Mouse (Mus musculus): ENCODE measurements around the gene Zbtb48. TPM values are rescaled to one million over a fixed set of nuclear protein-coding genes. Genes with fewer than 3 reads are reported as not detected.

Gene Zbtb48
- polyA plus RNA-seq, 1 experiment from 2014 or later, result 16.6 TPM

GRCm38 (mm10) chr4:152008622-152009075, 18.8 kb downstream of the Zbtb48 start, which contains the start of gene Klhl21:
Gene Klhl21, plus strand, starts transcription at chr4:152008803.
- no peaks in the 10 kb centered on the region for H3K36me3 ChIP-seq (ENCODE audit: control insufficient read depth, insufficient read depth, low read length)
- peak within 1 kb of the TSS; percentile 76 for H3K9ac ChIP-seq (ENCODE audit: low read depth, low read length)
- no peaks in the 10 kb centered on the region for H3K9me3 ChIP-seq (ENCODE audit: control insufficient read depth, low read length)
- whole genome bisulfite sequencing, result under 1% methylated on average over 45 of the region's 45 CpGs
- H3K27me3 ChIP-seq (replicated peaks; ENCODE audit: control insufficient read depth, insufficient read depth, low read length), result no peaks in the 10 kb centered on the region
- H3K4me1 ChIP-seq (ENCODE audit: control insufficient read depth, insufficient read depth, low read length), result peaks cover 46% of the 10 kb centered on the region
- peak within 1 kb of the TSS; percentile 99 for H3K4me2 ChIP-seq (ENCODE audit: low read depth, low read length)
- ATAC-seq, result peak; percentile 90
- H3K27ac ChIP-seq (ENCODE audit: low read length), result peak within 1 kb of the TSS; percentile 88
- H3K4me3 ChIP-seq (ENCODE audit: low read length), result peak within 1 kb of the TSS; percentile 90

- H3K9ac ChIP-seq (ENCODE audit: low read depth, low read length), result peak overlapping the region; percentile 76
- peak overlapping the region; percentile 99 for H3K4me2 ChIP-seq (ENCODE audit: low read depth, low read length)
- WGBS, result under 1% methylated on average over 14 of the region's 14 CpGs
- peak overlapping the region; percentile 90 for H3K4me3 ChIP-seq (ENCODE audit: low read length)
- no peaks in the 10 kb centered on the region for H3K36me3 ChIP-seq (ENCODE audit: control insufficient read depth, insufficient read depth, low read length)
- peaks cover 46% of the 10 kb centered on the region for H3K4me1 ChIP-seq (ENCODE audit: control insufficient read depth, insufficient read depth, low read length)
- H3K9me3 ChIP-seq (ENCODE audit: control insufficient read depth, low read length), result no peaks in the 10 kb centered on the region
- ATAC-seq, result peak; percentile 2; the same call in 1 of the 2 replicates
- H3K27ac ChIP-seq (ENCODE audit: low read length), result peak overlapping the region; percentile 88
- H3K27me3 ChIP-seq (replicated peaks; ENCODE audit: control insufficient read depth, insufficient read depth, low read length), result no peaks in the 10 kb centered on the region
Measured at GRCm38 (mm10) chr4:152008148-152008500, 19.3 kb downstream of the Zbtb48 start.

- H3K36me3 ChIP-seq (ENCODE audit: control insufficient read depth, insufficient read depth, low read length), result no peaks in the 10 kb centered on the region
- peaks cover 43% of the 10 kb centered on the region for H3K4me1 ChIP-seq (ENCODE audit: control insufficient read depth, insufficient read depth, low read length)
- H3K9ac ChIP-seq (ENCODE audit: low read depth, low read length), result peak overlapping the region; percentile 76
- H3K27me3 ChIP-seq (replicated peaks; ENCODE audit: control insufficient read depth, insufficient read depth, low read length), result no peaks in the 10 kb centered on the region
- peak overlapping the region; percentile 99 for H3K4me2 ChIP-seq (ENCODE audit: low read depth, low read length)
- no peak for ATAC-seq
- no peaks in the 10 kb centered on the region for H3K9me3 ChIP-seq (ENCODE audit: control insufficient read depth, low read length)
- H3K4me3 ChIP-seq (ENCODE audit: low read length), result peak overlapping the region; percentile 90
- WGBS, result 13% methylated on average over 8 of the region's 8 CpGs
- H3K27ac ChIP-seq (ENCODE audit: low read length), result peak overlapping the region; percentile 88
Measured at GRCm38 (mm10) chr4:152007481-152008147, 19.9 kb downstream of the Zbtb48 start.

- 45% methylated on average over 3 of the region's 3 CpGs for WGBS
- H3K4me1 ChIP-seq (ENCODE audit: control insufficient read depth, insufficient read depth, low read length), result peaks cover 41% of the 10 kb centered on the region
- no peak overlapping the region for H3K4me3 ChIP-seq (ENCODE audit: low read length)
- H3K27me3 ChIP-seq (replicated peaks; ENCODE audit: control insufficient read depth, insufficient read depth, low read length), result no peaks in the 10 kb centered on the region
- H3K36me3 ChIP-seq (ENCODE audit: control insufficient read depth, insufficient read depth, low read length), result no peaks in the 10 kb centered on the region
- ATAC-seq, result no peak
- peak overlapping the region; percentile 88; the same call in 1 of the 2 replicates for H3K27ac ChIP-seq (ENCODE audit: low read length)
- no peak overlapping the region for H3K9ac ChIP-seq (ENCODE audit: low read depth, low read length)
- no peak overlapping the region for H3K4me2 ChIP-seq (ENCODE audit: low read depth, low read length)
- H3K9me3 ChIP-seq (ENCODE audit: control insufficient read depth, low read length), result no peaks in the 10 kb centered on the region
Measured at GRCm38 (mm10) chr4:152006812-152007211, 20.7 kb downstream of the Zbtb48 start.

GRCm38 (mm10) chr4:152006137-152006536, 21.3 kb downstream of the Zbtb48 start:
- Histone ChIP-seq H3K4me1 (ENCODE audit: control insufficient read depth, insufficient read depth, low read length) (peaks cover 34% of the 10 kb centered on the region), H3K9me3 (ENCODE audit: control insufficient read depth, low read length) (no peaks in the 10 kb centered on the region), H3K4me2 (ENCODE audit: low read depth, low read length) (no peak overlapping the region), H3K9ac (ENCODE audit: low read depth, low read length) (no peak overlapping the region), H3K27me3 (replicated peaks; ENCODE audit: control insufficient read depth, insufficient read depth, low read length) (no peaks in the 10 kb centered on the region), H3K4me3 (ENCODE audit: low read length) (no peak overlapping the region), H3K36me3 (ENCODE audit: control insufficient read depth, insufficient read depth, low read length) (no peaks in the 10 kb centered on the region), H3K27ac (ENCODE audit: low read length) (no peak overlapping the region)
- ATAC-seq, result no peak
- 78% methylated on average over 6 of the region's 6 CpGs for WGBS

GRCm38 (mm10) chr4:152002063-152002462, 25.4 kb downstream of the Zbtb48 start:
- no peaks in the 10 kb centered on the region for H3K36me3 ChIP-seq (ENCODE audit: control insufficient read depth, insufficient read depth, low read length)

GRCm38 (mm10) chr4:152001335-152001734, 26.1 kb downstream of the Zbtb48 start:
- Histone ChIP-seq H3K9ac (ENCODE audit: low read depth, low read length) (no peak overlapping the region), H3K4me3 (ENCODE audit: low read length) (no peak overlapping the region), H3K36me3 (ENCODE audit: control insufficient read depth, insufficient read depth, low read length) (no peaks in the 10 kb centered on the region), H3K4me2 (ENCODE audit: low read depth, low read length) (no peak overlapping the region), H3K27me3 (replicated peaks; ENCODE audit: control insufficient read depth, insufficient read depth, low read length) (no peaks in the 10 kb centered on the region), H3K9me3 (ENCODE audit: control insufficient read depth, low read length) (no peaks in the 10 kb centered on the region), H3K27ac (ENCODE audit: low read length) (no peak overlapping the region), H3K4me1 (ENCODE audit: control insufficient read depth, insufficient read depth, low read length) (peaks cover 10% of the 10 kb centered on the region)
- no peak for ATAC-seq
- WGBS, result 71% methylated on average over 4 of the region's 4 CpGs

More at GRCm38 (mm10) chr4:152002063-152002462, 25.4 kb downstream of the Zbtb48 start:
- no peaks in the 10 kb centered on the region for H3K27me3 ChIP-seq (replicated peaks; ENCODE audit: control insufficient read depth, insufficient read depth, low read length)
- no peaks in the 10 kb centered on the region for H3K9me3 ChIP-seq (ENCODE audit: control insufficient read depth, low read length)
- H3K9ac ChIP-seq (ENCODE audit: low read depth, low read length), result no peak overlapping the region
- WGBS, result 84% methylated on average over 3 of the region's 3 CpGs
- H3K27ac ChIP-seq (ENCODE audit: low read length), result no peak overlapping the region
- no peak overlapping the region for H3K4me2 ChIP-seq (ENCODE audit: low read depth, low read length)
- ATAC-seq, result no peak
- H3K4me3 ChIP-seq (ENCODE audit: low read length), result no peak overlapping the region
- peaks cover 16% of the 10 kb centered on the region for H3K4me1 ChIP-seq (ENCODE audit: control insufficient read depth, insufficient read depth, low read length)

- Histone ChIP-seq H3K4me3 (ENCODE audit: low read length) (no peak overlapping the region), H3K36me3 (ENCODE audit: control insufficient read depth, insufficient read depth, low read length) (no peaks in the 10 kb centered on the region), H3K9me3 (ENCODE audit: control insufficient read depth, low read length) (no peaks in the 10 kb centered on the region), H3K27ac (ENCODE audit: low read length) (no peak overlapping the region), H3K9ac (ENCODE audit: low read depth, low read length) (no peak overlapping the region), H3K4me1 (ENCODE audit: control insufficient read depth, insufficient read depth, low read length) (peaks cover 9% of the 10 kb centered on the region), H3K4me2 (ENCODE audit: low read depth, low read length) (no peak overlapping the region), H3K27me3 (replicated peaks; ENCODE audit: control insufficient read depth, insufficient read depth, low read length) (no peaks in the 10 kb centered on the region)
- WGBS, result 24% methylated on average over 4 of the region's 4 CpGs
- no peak for ATAC-seq
Measured at GRCm38 (mm10) chr4:152000906-152001305, 26.6 kb downstream of the Zbtb48 start.

GRCm38 (mm10) chr4:151999481-151999880, 28.0 kb downstream of the Zbtb48 start:
- Histone ChIP-seq H3K27me3 (replicated peaks; ENCODE audit: control insufficient read depth, insufficient read depth, low read length) (no peaks in the 10 kb centered on the region), H3K27ac (ENCODE audit: low read length) (no peak overlapping the region)
- ATAC-seq, result no peak

More at GRCm38 (mm10) chr4:151999481-151999880, 28.0 kb downstream of the Zbtb48 start:
- peaks cover 9% of the 10 kb centered on the region for H3K4me1 ChIP-seq (ENCODE audit: control insufficient read depth, insufficient read depth, low read length)
- H3K9ac ChIP-seq (ENCODE audit: low read depth, low read length), result no peak overlapping the region
- H3K36me3 ChIP-seq (ENCODE audit: control insufficient read depth, insufficient read depth, low read length), result no peaks in the 10 kb centered on the region
- no peak overlapping the region for H3K4me3 ChIP-seq (ENCODE audit: low read length)
- 67% methylated on average over 3 of the region's 3 CpGs for WGBS
- no peak overlapping the region for H3K4me2 ChIP-seq (ENCODE audit: low read depth, low read length)
- no peaks in the 10 kb centered on the region for H3K9me3 ChIP-seq (ENCODE audit: control insufficient read depth, low read length)
